Mouse (Mus musculus): ENCODE measurements around the gene Calb2. TPM values are rescaled to one million over a fixed set of nuclear protein-coding genes. Genes with fewer than 3 reads are reported as not detected.

The Calb2 gene
- polyA plus RNA-seq, 1 experiment from 2014 or later = not detected

DNA sequence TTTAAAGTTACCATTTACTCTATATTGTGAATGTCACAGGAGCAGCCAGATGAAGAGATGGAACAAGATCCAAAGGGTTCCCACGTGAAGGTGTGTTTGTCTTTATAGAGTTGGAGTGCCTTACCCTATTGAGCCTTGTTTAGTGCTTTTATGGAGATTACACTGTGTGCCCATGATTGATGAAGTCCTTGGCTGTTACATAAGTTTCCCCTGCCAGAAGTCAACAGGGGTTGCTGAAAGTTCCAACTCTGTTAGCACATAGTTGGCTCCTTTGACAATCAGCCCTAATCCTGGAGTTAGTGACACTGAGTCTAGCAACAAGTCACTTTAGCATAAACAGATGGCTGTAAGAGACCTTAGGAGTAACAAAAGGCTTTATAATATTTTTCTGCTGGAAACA lies 76.1 kb downstream of the Calb2 start:
- WGBS (ENCODE audit: insufficient replicate concordance) = 24% methylated on average over 1 of the region's 1 CpGs
- Histone ChIP-seq H3K9me3 (replicated peaks; ENCODE audit: control insufficient read depth, low read length) (peaks cover 2% of the 10 kb centered on the region; the same call in 1 of the 2 replicates), H3K27ac (ENCODE audit: low read length) (no peak overlapping the region), H3K4me2 (ENCODE audit: low read depth, low read length) (no peak overlapping the region), H3K4me3 (ENCODE audit: low read depth, low read length) (no peak overlapping the region), H3K27me3 (ENCODE audit: control insufficient read depth, insufficient read depth, low read depth, low read length) (no peaks in the 10 kb centered on the region), H3K36me3 (ENCODE audit: control insufficient read depth, insufficient read depth) (peaks cover 5% of the 10 kb centered on the region), H3K4me1 (ENCODE audit: control insufficient read depth, low read depth, low read length) (no peaks in the 10 kb centered on the region), H3K9ac (ENCODE audit: low read depth, low read length) (no peak overlapping the region)
- ATAC-seq (ENCODE audit: low read depth) = no peak

Other genes with a start within 250 kb of the Calb2 start
- gene Marveld3, start 206.0 kb downstream of the Calb2 start, polyA plus RNA-seq (2015; fragmentation: Nextera tagmentation; extraction: Ambion mirVana) = 0.51 TPM in 1 of 2 replicates, not detected in the other
- gene Tat, start 177.8 kb downstream of the Calb2 start, polyA plus RNA-seq (2015; fragmentation: Nextera tagmentation; extraction: Ambion mirVana) = 0.35 and 0.45 TPM in 2 replicates
- 0.09 TPM in 1 of 2 replicates, not detected in the other for gene Chst4, start 128.5 kb downstream of the Calb2 start, polyA plus RNA-seq (2015; fragmentation: Nextera tagmentation; extraction: Ambion mirVana)
- gene Zfp612, start 88.5 kb downstream of the Calb2 start, polyA plus RNA-seq (2015; fragmentation: Nextera tagmentation; extraction: Ambion mirVana) = 1.3 and 1.4 TPM in 2 replicates
- gene Gm21964, start 67.0 kb downstream of the Calb2 start, polyA plus RNA-seq (2015; fragmentation: Nextera tagmentation; extraction: Ambion mirVana) = not detected in 2 replicates
- not detected in 2 replicates for gene Gm17720, start 65.5 kb downstream of the Calb2 start, polyA plus RNA-seq (2015; fragmentation: Nextera tagmentation; extraction: Ambion mirVana)
- 2.6 and 2.8 TPM in 2 replicates for gene Cmtr2, start 47.5 kb upstream of the Calb2 start, polyA plus RNA-seq (2015; fragmentation: Nextera tagmentation; extraction: Ambion mirVana)
- gene Hydin, start 98.8 kb upstream of the Calb2 start, polyA plus RNA-seq (2015; fragmentation: Nextera tagmentation; extraction: Ambion mirVana) = 0.11 and 0.13 TPM in 2 replicates

Data from liver, embryonic 16.5 days (tissue).